Mouse (Mus musculus) limb, embryonic 15.5 days (tissue): ENCODE results near the gene Stxbp2. TPM values are rescaled to one million over a fixed set of nuclear protein-coding genes. Genes with fewer than 3 reads are reported as not detected.
A peak's percentile ranks its signal among the peaks of the same experiment; 100 is the strongest.

Experiments
- ATAC-seq: fragments of 200-750 bp; cut with Nextera tagmentation; 2 replicates; pipeline ENCODE4 v1.8.0; 2017; ENCODE audit warnings: low read depth, moderate TSS enrichment; ENCODE audit not compliant: insufficient number of reproducible peaks, low FRiP score, low TSS enrichment
- H3K27ac ChIP-seq: fragments of 300-500 bp; sonication (generic); 2 replicates; pipeline ENCODE4 v1.5.1; 2015; ENCODE audit warnings: moderate library complexity, mild to moderate bottlenecking, inconsistent platforms
- H3K27me3 ChIP-seq: fragments of 300-500 bp; sonication (generic); 2 replicates; pipeline ENCODE4 v1.6.1; 2015; ENCODE audit warnings: inconsistent platforms
- H3K36me3 ChIP-seq: fragments of 300-500 bp; sonication (generic); 2 replicates; pipeline ENCODE4 v1.6.1; 2015; ENCODE audit warnings: inconsistent platforms
- H3K4me1 ChIP-seq: fragments of 300-500 bp; sonication (generic); 2 replicates; pipeline ENCODE4 v1.6.1; 2015; ENCODE audit warnings: inconsistent platforms
- H3K4me2 ChIP-seq: fragments of 300-500 bp; sonication (generic); 2 replicates; pipeline ENCODE4 v1.6.1; 2015; ENCODE audit warnings: mild to moderate bottlenecking, inconsistent platforms
- H3K4me3 ChIP-seq: fragments of 300-500 bp; sonication (generic); 2 replicates; pipeline ENCODE4 v1.5.1; 2015; ENCODE audit warnings: mild to moderate bottlenecking, inconsistent platforms
- H3K9ac ChIP-seq: fragments of 300-500 bp; sonication (generic); 2 replicates; pipeline ENCODE4 v1.6.1; 2015; ENCODE audit warnings: inconsistent platforms
- H3K9me3 ChIP-seq: fragments of 300-500 bp; sonication (generic); 2 replicates; pipeline ENCODE4 v1.6.1; 2016; ENCODE audit warnings: inconsistent platforms
- WGBS: fragments of 180-500 bp; shearing (Covaris S2); methylation state at CpG from one replicate; pipeline ENCODE4 v1.1.7; 2015; 5-methylcytosine and 5-hydroxymethylcytosine counted together
- polyA plus RNA-seq: library from polyadenylated mRNA; unstranded; fragments of >200 nt; fragmentation: Nextera tagmentation; extraction: Ambion mirVana; gene quantifications from 2 replicates; pipeline ENCODE4 v1.2.1, GENCODE M21; 2015

Stxbp2 gene
- polyA plus RNA-seq, 1 experiment from 2014 or later = 43.0 TPM

DNA sequence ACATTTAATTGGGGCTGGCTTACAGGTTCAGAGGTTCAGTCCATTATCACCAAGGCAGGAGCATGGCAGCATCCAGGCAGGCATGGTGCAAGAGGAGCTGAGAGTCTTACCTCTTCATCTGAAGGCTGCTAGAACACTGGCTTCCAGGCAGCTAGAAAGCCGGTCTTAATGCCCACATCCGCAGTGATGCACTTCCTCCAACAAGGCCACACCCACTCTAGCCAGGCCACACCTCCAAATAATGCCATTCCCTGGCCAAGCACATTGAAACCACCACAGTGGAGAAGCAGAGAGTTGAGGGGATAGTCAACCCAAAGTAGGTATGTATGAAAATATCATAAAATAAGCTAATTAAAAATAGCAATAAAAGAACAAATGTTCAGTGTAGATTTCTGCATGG is 39.6 kb downstream of the Stxbp2 start:
- H3K36me3 ChIP-seq = no peaks in the 10 kb centered on the region
- no peak overlapping the region for H3K4me2 ChIP-seq
- H3K27ac ChIP-seq = no peak overlapping the region
- H3K9ac ChIP-seq = no peak overlapping the region
- H3K27me3 ChIP-seq = no peaks in the 10 kb centered on the region
- H3K9me3 ChIP-seq = no peaks in the 10 kb centered on the region
- 70% methylated on average over 2 of the region's 2 CpGs for WGBS
- H3K4me1 ChIP-seq = 0 out of 2 replicates have a peak, but pooled peaks cover 5% of the 10 kb centered on the region
- no peak overlapping the region for H3K4me3 ChIP-seq
- no peak for ATAC-seq

DNA sequence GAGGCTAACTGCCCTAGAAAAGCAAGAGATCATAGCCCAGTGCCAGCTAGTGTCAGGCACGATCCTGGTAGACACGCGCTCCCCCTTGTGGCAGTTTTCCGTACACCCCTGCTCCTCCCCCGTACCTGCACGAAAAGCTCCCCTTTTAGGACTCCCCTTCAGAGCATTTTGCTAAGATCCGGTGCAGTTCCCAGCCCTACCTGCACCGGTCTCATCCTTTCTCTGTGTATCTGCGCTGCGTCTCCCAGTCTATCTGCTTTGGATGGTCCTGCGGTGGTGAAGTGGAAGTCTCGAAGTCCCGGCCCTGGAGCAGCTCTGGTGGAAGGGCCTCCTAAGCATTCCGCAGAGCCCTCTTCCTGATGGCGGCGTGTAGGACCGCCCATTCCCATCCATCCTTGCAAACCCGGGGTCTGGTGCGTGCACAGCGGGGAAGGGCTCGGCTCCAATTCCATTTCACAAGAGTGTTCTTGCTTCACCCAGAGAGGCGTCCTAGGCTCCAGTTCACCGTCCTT is 41.3 kb downstream of the Stxbp2 start, which contains the start of gene Fcor:
TSS of gene Fcor (minus strand) at position 383 of the 512 bp plus-strand sequence.
- ATAC-seq = peak; percentile 85
- Histone ChIP-seq H3K9me3 (no peaks in the 10 kb centered on the region), H3K27ac (peak within 1 kb of the TSS; percentile 85), H3K4me2 (peak within 1 kb of the TSS; percentile 79), H3K4me3 (peak within 1 kb of the TSS; percentile 61), H3K27me3 (no peaks in the 10 kb centered on the region), H3K9ac (peak within 1 kb of the TSS; percentile 51), H3K4me1 (peaks cover 6% of the 10 kb centered on the region), H3K36me3 (no peaks in the 10 kb centered on the region)
- under 1% methylated on average over 23 of the region's 23 CpGs for WGBS

DNA sequence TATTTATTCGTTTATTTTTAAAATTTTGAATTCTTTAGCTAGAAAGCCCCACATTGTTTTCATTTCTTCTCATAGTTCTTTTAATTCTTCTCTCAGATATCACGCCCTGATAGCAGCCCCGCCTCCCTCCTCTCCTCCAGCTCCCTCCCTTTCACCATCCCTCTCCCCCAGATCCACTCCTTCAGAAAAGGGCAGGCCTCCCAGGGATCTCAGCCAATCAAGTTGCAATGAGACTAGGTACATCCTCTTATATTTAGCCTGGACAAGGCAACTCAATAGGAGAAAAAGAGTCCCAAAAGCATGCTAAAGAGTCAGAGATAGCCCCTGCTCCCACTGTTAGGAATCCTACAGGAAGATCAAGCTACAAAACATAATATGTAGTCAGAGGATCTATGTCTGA is 43.9 kb downstream of the Stxbp2 start:
- no peaks in the 10 kb centered on the region for H3K9me3 ChIP-seq
- no peak overlapping the region for H3K4me3 ChIP-seq
- no peaks in the 10 kb centered on the region for H3K27me3 ChIP-seq
- H3K9ac ChIP-seq = no peak overlapping the region
- no peak for ATAC-seq
- H3K4me1 ChIP-seq = peaks cover 18% of the 10 kb centered on the region
- 57% methylated on average over 3 of the region's 3 CpGs for WGBS
- peaks cover 11% of the 10 kb centered on the region for H3K36me3 ChIP-seq
- no peak overlapping the region for H3K27ac ChIP-seq
- H3K4me2 ChIP-seq = no peak overlapping the region

DNA sequence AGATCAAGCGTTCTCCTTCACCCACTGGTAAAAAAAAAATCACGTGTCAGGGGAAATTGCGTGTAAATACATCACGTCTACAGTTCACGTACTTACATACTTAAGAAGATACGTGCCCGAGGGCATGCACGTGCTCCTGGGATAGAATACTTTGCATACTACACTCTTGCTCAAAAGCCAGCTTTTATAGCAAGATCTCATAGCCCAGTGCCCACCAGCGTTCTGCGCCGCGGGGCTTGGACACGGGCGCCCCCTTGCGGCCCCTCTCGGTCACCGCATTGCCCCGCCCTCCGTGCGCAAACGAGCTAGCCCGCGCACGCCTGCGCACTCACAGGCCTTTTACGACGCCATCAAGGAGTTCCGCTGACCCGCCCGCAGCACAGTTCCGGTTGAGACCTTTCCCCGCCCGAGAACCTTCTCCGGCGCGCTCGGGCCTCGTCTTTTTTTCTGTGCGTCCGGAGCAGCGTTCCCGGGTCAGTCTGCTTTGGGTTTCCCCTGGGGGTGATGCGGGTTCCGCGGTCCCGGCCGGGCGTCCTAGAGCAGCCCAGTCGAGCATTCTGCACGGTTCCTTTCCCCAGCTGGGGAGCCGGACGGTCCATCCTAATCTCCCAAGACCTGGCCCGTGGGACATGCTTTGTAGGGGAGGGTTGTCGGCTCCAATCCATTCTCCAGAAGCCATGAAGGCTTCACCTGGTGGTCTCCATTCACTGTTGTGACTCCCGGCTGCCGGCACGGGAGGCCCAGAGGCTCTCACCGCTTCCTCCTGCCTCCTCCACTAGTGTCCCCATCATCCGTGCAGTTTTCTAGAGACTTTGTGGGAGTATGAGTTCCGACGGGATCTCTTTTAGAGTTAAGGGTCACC is 45.6 kb downstream of the Stxbp2 start, which contains the start of gene Trappc5:
TSS of gene Trappc5 (plus strand) at position 169 of the 862 bp plus-strand sequence.
- Histone ChIP-seq H3K27me3 (no peaks in the 10 kb centered on the region), H3K9me3 (no peaks in the 10 kb centered on the region), H3K4me3 (peak within 1 kb of the TSS; percentile 88), H3K36me3 (peaks cover 27% of the 10 kb centered on the region), H3K9ac (peak within 1 kb of the TSS; percentile 95), H3K27ac (peak within 1 kb of the TSS; percentile 93), H3K4me1 (peaks cover 18% of the 10 kb centered on the region), H3K4me2 (peak within 1 kb of the TSS; percentile 72)
- ATAC-seq = peak; percentile 85
- 1% methylated on average over 61 of the region's 61 CpGs for WGBS

- no peak for ATAC-seq
- WGBS = 3% methylated on average over 15 of the region's 15 CpGs
- peaks cover 18% of the 10 kb centered on the region for H3K4me1 ChIP-seq
- H3K27me3 ChIP-seq = no peaks in the 10 kb centered on the region
- peak overlapping the region; percentile 93 for H3K27ac ChIP-seq
- H3K36me3 ChIP-seq = peaks cover 29% of the 10 kb centered on the region
- H3K4me2 ChIP-seq = peak overlapping the region; percentile 72
- H3K9me3 ChIP-seq = no peaks in the 10 kb centered on the region
- H3K9ac ChIP-seq = peak overlapping the region; percentile 95
- H3K4me3 ChIP-seq = peak overlapping the region; percentile 88
These were observed 46.3 kb downstream of the Stxbp2 start for GRCm38 (mm10) chr8:3676993-3677579.

- H3K36me3 ChIP-seq = peaks cover 29% of the 10 kb centered on the region
- no peak overlapping the region for H3K9ac ChIP-seq
- no peaks in the 10 kb centered on the region for H3K9me3 ChIP-seq
- WGBS = 97% methylated on average over 23 of the region's 23 CpGs
- H3K27me3 ChIP-seq = no peaks in the 10 kb centered on the region
- ATAC-seq = no peak
- H3K4me2 ChIP-seq = no peak overlapping the region
- no peak overlapping the region for H3K4me3 ChIP-seq
- no peak overlapping the region for H3K27ac ChIP-seq
- peaks cover 13% of the 10 kb centered on the region for H3K4me1 ChIP-seq
These were observed 48.1 kb downstream of the Stxbp2 start for GRCm38 (mm10) chr8:3678831-3679230.

DNA sequence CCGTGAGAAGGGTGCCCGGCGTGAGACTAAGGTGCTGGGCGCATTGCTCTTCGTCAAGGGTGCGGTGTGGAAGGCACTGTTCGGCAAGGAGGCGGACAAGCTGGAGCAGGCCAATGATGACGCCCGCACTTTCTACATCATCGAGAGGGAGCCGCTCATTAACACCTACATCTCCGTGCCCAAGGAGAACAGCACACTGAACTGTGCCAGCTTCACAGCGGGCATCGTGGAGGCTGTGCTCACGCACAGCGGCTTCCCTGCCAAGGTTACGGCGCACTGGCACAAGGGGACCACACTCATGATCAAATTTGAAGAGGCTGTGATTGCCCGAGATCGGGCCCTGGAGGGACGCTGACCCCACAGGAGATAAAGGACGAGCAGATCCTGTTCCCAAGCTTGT is 48.5 kb downstream of the Stxbp2 start:
- ATAC-seq = no peak
- peaks cover 13% of the 10 kb centered on the region for H3K4me1 ChIP-seq
- no peak overlapping the region for H3K9ac ChIP-seq
- peaks cover 29% of the 10 kb centered on the region for H3K36me3 ChIP-seq
- 95% methylated on average over 23 of the region's 23 CpGs for WGBS
- no peak overlapping the region for H3K27ac ChIP-seq
- H3K4me2 ChIP-seq = no peak overlapping the region
- H3K4me3 ChIP-seq = no peak overlapping the region
- H3K27me3 ChIP-seq = no peaks in the 10 kb centered on the region
- H3K9me3 ChIP-seq = no peaks in the 10 kb centered on the region

DNA sequence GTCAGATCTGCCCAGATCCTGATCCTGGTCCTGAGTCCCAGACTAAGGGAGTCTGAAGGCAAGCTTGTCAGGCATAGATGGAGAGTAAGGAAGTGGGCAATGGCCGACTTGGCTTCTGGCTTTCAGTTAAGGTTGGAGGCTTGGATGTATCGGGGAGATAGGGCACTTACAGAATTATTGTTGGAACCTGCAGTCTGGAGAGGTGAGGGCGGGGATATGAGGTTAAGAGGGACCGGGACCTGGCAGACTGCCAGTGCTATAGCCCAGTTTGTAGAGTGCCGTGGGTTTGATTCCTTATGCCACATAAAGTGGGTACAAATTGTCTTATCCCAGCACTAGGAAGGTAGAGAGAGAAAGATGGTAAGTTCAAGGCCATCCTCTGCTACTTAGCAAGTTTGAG is 48.9 kb downstream of the Stxbp2 start:
- no peaks in the 10 kb centered on the region for H3K9me3 ChIP-seq
- H3K9ac ChIP-seq = no peak overlapping the region
- no peak overlapping the region for H3K4me3 ChIP-seq
- no peaks in the 10 kb centered on the region for H3K27me3 ChIP-seq
- H3K27ac ChIP-seq = no peak overlapping the region
- peaks cover 13% of the 10 kb centered on the region for H3K4me1 ChIP-seq
- WGBS = 83% methylated on average over 5 of the region's 5 CpGs
- no peak for ATAC-seq
- H3K36me3 ChIP-seq = peaks cover 29% of the 10 kb centered on the region
- no peak overlapping the region for H3K4me2 ChIP-seq

GRCm38 (mm10) chr8:3682435-3682834 is 51.7 kb downstream of the Stxbp2 start:
- 88% methylated on average over 5 of the region's 5 CpGs for WGBS
- Histone ChIP-seq H3K27ac (no peak overlapping the region), H3K4me2 (no peak overlapping the region), H3K9me3 (no peaks in the 10 kb centered on the region), H3K36me3 (peaks cover 29% of the 10 kb centered on the region), H3K27me3 (no peaks in the 10 kb centered on the region), H3K9ac (no peak overlapping the region), H3K4me3 (no peak overlapping the region), H3K4me1 (peaks cover 8% of the 10 kb centered on the region)
- ATAC-seq = no peak

DNA sequence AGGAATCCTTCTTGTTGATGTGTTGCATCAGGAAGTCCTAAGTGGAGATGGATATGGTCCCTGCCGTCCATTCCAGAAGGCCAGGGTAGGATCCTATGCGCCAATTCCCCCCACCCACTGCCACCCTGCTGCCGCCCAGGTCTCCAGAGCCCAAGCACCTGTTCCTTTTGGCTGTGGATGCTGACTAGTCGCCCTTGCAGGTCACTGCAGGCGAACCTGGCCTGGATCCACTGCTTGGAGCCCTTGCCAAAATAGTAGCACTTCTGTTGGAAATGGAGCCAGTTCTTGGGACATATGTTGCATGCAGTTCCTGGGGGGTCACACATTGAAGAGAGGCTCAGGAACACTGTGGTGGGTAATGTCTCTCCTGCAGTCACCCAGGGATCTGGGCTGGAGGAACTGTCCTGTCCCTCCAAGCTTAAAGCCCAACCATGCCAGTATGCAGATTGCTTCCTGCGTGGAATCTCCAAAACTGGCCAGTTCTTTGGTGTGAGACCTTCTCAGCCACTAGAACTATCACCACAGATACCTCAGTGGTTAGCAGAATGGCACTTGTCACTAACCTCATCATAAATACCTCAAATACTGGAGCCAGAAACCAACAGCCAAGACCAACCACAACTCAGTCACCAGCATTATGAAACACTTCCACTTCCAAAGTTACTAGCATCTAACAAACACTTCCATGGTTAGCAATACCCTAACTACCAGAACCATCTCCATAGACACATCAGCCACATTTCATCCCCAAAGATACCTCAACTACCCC is 52.8 kb downstream of the Stxbp2 start:
- Histone ChIP-seq H3K9ac (no peak overlapping the region), H3K4me3 (no peak overlapping the region), H3K36me3 (peaks cover 29% of the 10 kb centered on the region), H3K27ac (no peak overlapping the region), H3K9me3 (no peaks in the 10 kb centered on the region), H3K27me3 (no peaks in the 10 kb centered on the region), H3K4me1 (no peaks in the 10 kb centered on the region; the same call in 1 of the 2 replicates), H3K4me2 (no peak overlapping the region)
- 73% methylated on average over 6 of the region's 6 CpGs for WGBS
- no peak for ATAC-seq

DNA sequence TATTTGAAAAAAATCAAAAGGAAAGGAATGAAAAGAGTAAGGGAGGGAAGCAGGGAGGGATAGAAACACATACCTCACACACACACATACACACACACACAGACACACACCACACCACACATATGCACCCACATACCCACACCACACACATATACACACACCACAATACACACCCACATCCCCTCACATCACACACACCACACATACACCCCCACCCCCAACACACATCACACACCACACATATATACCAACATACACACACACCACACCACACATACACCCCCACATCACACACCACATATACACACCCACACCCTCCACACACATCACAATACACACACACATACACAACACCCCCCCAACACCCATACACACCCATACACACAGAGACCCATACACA is 53.8 kb downstream of the Stxbp2 start:
- H3K27ac ChIP-seq = no peak overlapping the region
- H3K27me3 ChIP-seq = no peaks in the 10 kb centered on the region
- H3K4me3 ChIP-seq = no peak overlapping the region
- H3K4me1 ChIP-seq = no peaks in the 10 kb centered on the region
- H3K9me3 ChIP-seq = no peaks in the 10 kb centered on the region
- H3K36me3 ChIP-seq = peaks cover 19% of the 10 kb centered on the region
- no peak overlapping the region for H3K9ac ChIP-seq
- no peak overlapping the region for H3K4me2 ChIP-seq
- ATAC-seq = no peak
